ENCODE assay signal across 29 mouse cellular contexts in genomic region chr13:30711066-30711465, GRCm38 (mm10). TPM values are rescaled to one million over a fixed set of nuclear protein-coding genes. Genes with fewer than 3 reads are reported as not detected.
"Had no signal": no experiment of that assay in that cellular context is flagged by ENCODE, and none has a peak within 500 bp of the region (broad histone marks: within the 10 kb centered on the region; RNA-seq: fewer than 3 reads in every experiment).

No protein-coding gene starts in this region.

- H3K27me3 ChIP-seq: embryonic facial prominence, embryonic 12.5 days; embryonic facial prominence, embryonic 13.5 days; embryonic facial prominence, embryonic 15.5 days; forebrain, embryonic 12.5 days; forebrain, embryonic 13.5 days; forebrain, embryonic 15.5 days had no signal

- H3K4me2 ChIP-seq: embryonic facial prominence, embryonic 12.5 days; embryonic facial prominence, embryonic 13.5 days; embryonic facial prominence, embryonic 15.5 days; forebrain, embryonic 12.5 days; forebrain, embryonic 13.5 days; forebrain, embryonic 15.5 days had no signal

- ATAC-seq: forebrain, embryonic 13.5 days; forebrain, embryonic 14.5 days; forebrain, embryonic 15.5 days; forebrain, embryonic 16.5 days; forebrain, postnatal 0 days had no signal

- DNase-seq: cerebellum, adult 18-20 months; cerebellum, adult 2 months; cerebellum, adult 8-10 months; cerebellum, adult 9-10 months; cerebellum, adult 9-11 months; cerebellum, postnatal 10 days; cerebellum, postnatal 14 days; cerebellum, postnatal 25 days; cerebellum, postnatal 36 days; embryo, embryonic 11 days; forebrain, postnatal 0 days; gastrocnemius, adult 2 months; gastrocnemius, postnatal 10 days; gastrocnemius, postnatal 14 days; gastrocnemius, postnatal 25 days; gastrocnemius, postnatal 36 days; heart, adult 18-20 months had no signal

- H3K9me3 ChIP-seq: embryonic facial prominence, embryonic 10.5 days; embryonic facial prominence, embryonic 12.5 days; embryonic facial prominence, embryonic 13.5 days; embryonic facial prominence, embryonic 15.5 days; forebrain, embryonic 10.5 days; forebrain, embryonic 12.5 days; forebrain, embryonic 13.5 days; forebrain, embryonic 15.5 days had no signal

- H3K36me3 ChIP-seq: embryonic facial prominence, embryonic 10.5 days; forebrain, embryonic 10.5 days; forebrain, embryonic 12.5 days; forebrain, embryonic 15.5 days had no signal

- H3K4me1 ChIP-seq: embryonic facial prominence, embryonic 10.5 days; embryonic facial prominence, embryonic 12.5 days; embryonic facial prominence, embryonic 13.5 days; embryonic facial prominence, embryonic 15.5 days; forebrain, embryonic 10.5 days; forebrain, embryonic 12.5 days; forebrain, embryonic 13.5 days; forebrain, embryonic 15.5 days had no signal

- H3K4me3 ChIP-seq: embryonic facial prominence, embryonic 10.5 days; embryonic facial prominence, embryonic 12.5 days; embryonic facial prominence, embryonic 13.5 days; embryonic facial prominence, embryonic 15.5 days; erythroblast, embryonic 14.5 days; forebrain, embryonic 10.5 days; forebrain, embryonic 12.5 days; forebrain, embryonic 13.5 days; forebrain, embryonic 15.5 days; gastrocnemius, adult 2 months had no signal

- H3K27ac ChIP-seq: embryonic facial prominence, embryonic 10.5 days; embryonic facial prominence, embryonic 12.5 days; embryonic facial prominence, embryonic 13.5 days; embryonic facial prominence, embryonic 15.5 days; forebrain, embryonic 10.5 days; forebrain, embryonic 12.5 days; forebrain, embryonic 13.5 days; forebrain, embryonic 15.5 days; gastrocnemius, adult 2 months had no signal

- H3K9ac ChIP-seq: embryonic facial prominence, embryonic 12.5 days; embryonic facial prominence, embryonic 13.5 days; embryonic facial prominence, embryonic 15.5 days; forebrain, embryonic 12.5 days; forebrain, embryonic 13.5 days; forebrain, embryonic 15.5 days; forebrain, postnatal 0 days had no signal

RNA-seq across cellular contexts. Expression of gene Irf4, which starts 38.0 kb away (rescaled TPM):
- polyA plus RNA-seq: embryonic facial prominence, embryonic 11.5 days; erythroblast, embryonic 14.5 days; forebrain, embryonic 10.5 days had no signal
